Mouse (Mus musculus) gastrocnemius, adult 18-20 months (tissue): ENCODE data around the gene Adamts17. TPM values are rescaled to one million over a fixed set of nuclear protein-coding genes. Genes with fewer than 3 reads are reported as not detected.
A peak's percentile ranks its signal among the peaks of the same experiment; 100 is the strongest.

Experiments
- DNase-seq: peaks from one replicate; pipeline ENCODE4 v3.0.0; 2021; ENCODE audit warnings: low spot score
- long read RNA-seq, 2 experiments: library from polyadenylated mRNA; stranded (forward); transcript quantifications; one replicate each; pipeline ENCODE4 v2.0.0; 2021
- total RNA-seq, 2 experiments: library from RNA; stranded (reverse); gene quantifications; 2 replicates each; pipeline ENCODE4 v1.2.3; 2021

Adamts17 gene
- total RNA-seq, result under 1 TPM in 1 of 2 experiments, not detected in 1; 0.50 TPM
- long read RNA-seq, experiment 1, result 0 reads
- long read RNA-seq, experiment 2, result 0 reads

- DNase-seq, result peak; percentile 93
Observed at GRCm38 (mm10) chr7:66839463-66840007, at the start of gene Adamts17. Gene Adamts17 (plus strand): TSS chr7:66839735.

GRCm38 (mm10) chr7:66789860-66790748 lies 49.4 kb upstream of the Adamts17 start:
- no peak for DNase-seq

- no peak for DNase-seq
Observed at GRCm38 (mm10) chr7:66791022-66791421, 48.5 kb upstream of the Adamts17 start.

GRCm38 (mm10) chr7:66796909-66797308 lies 42.6 kb upstream of the Adamts17 start:
- no peak for DNase-seq

GRCm38 (mm10) chr7:66797345-66797744 lies 42.2 kb upstream of the Adamts17 start:
- DNase-seq, result no peak

GRCm38 (mm10) chr7:66798826-66799225 lies 40.7 kb upstream of the Adamts17 start:
- DNase-seq, result no peak

GRCm38 (mm10) chr7:66800784-66801183 lies 38.8 kb upstream of the Adamts17 start:
- DNase-seq, result no peak

GRCm38 (mm10) chr7:66801785-66802184 lies 37.8 kb upstream of the Adamts17 start:
- DNase-seq, result peak; percentile 45

- DNase-seq, result no peak
Observed at GRCm38 (mm10) chr7:66803798-66804197, 35.7 kb upstream of the Adamts17 start.

GRCm38 (mm10) chr7:66806801-66807200 lies 32.7 kb upstream of the Adamts17 start:
- DNase-seq, result no peak

GRCm38 (mm10) chr7:66810436-66810835 lies 29.1 kb upstream of the Adamts17 start:
- no peak for DNase-seq

GRCm38 (mm10) chr7:66811294-66811693 lies 28.2 kb upstream of the Adamts17 start:
- no peak for DNase-seq

GRCm38 (mm10) chr7:66812289-66812688 lies 27.2 kb upstream of the Adamts17 start:
- no peak for DNase-seq

GRCm38 (mm10) chr7:66812737-66813136 lies 26.8 kb upstream of the Adamts17 start:
- no peak for DNase-seq

- no peak for DNase-seq
Observed at GRCm38 (mm10) chr7:66813172-66813571, 26.4 kb upstream of the Adamts17 start.

GRCm38 (mm10) chr7:66815526-66815925 lies 24.0 kb upstream of the Adamts17 start:
- DNase-seq, result peak; percentile 9

GRCm38 (mm10) chr7:66820034-66820433 lies 19.5 kb upstream of the Adamts17 start:
- peak; percentile 21 for DNase-seq

GRCm38 (mm10) chr7:66830803-66831202 lies 8.7 kb upstream of the Adamts17 start:
- no peak for DNase-seq

GRCm38 (mm10) chr7:66831295-66831694 lies 8.2 kb upstream of the Adamts17 start:
- DNase-seq, result no peak

GRCm38 (mm10) chr7:66840008-66840719 lies 629 bp downstream of the Adamts17 start:
- no peak for DNase-seq

GRCm38 (mm10) chr7:66841165-66841564 lies 1.6 kb downstream of the Adamts17 start:
- DNase-seq, result no peak

GRCm38 (mm10) chr7:66842021-66842420 lies 2.5 kb downstream of the Adamts17 start:
- DNase-seq, result peak; percentile 73
